Comparison of ENCODE assay signal across 8 mouse cellular contexts in genomic region chr12:26404781-26405702, GRCm38 (mm10). TPM values are rescaled to one million over a fixed set of nuclear protein-coding genes. Genes with fewer than 3 reads are reported as not detected.
DNase-seq lines count a peak whose midpoint lies in the region; ATAC-seq and TF ChIP-seq lines count a peak whose summit lies in the region.
"Had no signal": no experiment of that assay in that cellular context is flagged by ENCODE, and none has a peak within 500 bp of the region (broad histone marks: within the 10 kb centered on the region; RNA-seq: fewer than 3 reads in every experiment).

No protein-coding gene starts in this region.

- no peak for DNase-seq in neural tube, embryonic 10.5 days (ENCODE audit: extremely low spot score, low spot score)
- peak; percentile 53 to 59 for DNase-seq in cerebellum, adult 18-20 months
- DNase-seq in gonadal fat pad, adult 2 months (ENCODE audit: low read depth) = peak; percentile 10
- DNase-seq in kidney, postnatal 10 days = peak; percentile 43
- no peak for DNase-seq in midbrain, postnatal 0 days (ENCODE audit: low spot score)
- DNase-seq: liver, embryonic 13.5 days had no signal

- H3K27me3 ChIP-seq in neural tube, embryonic 13.5 days = no peaks in the 10 kb centered on the region
- H3K27me3 ChIP-seq in midbrain, postnatal 0 days (ENCODE audit: insufficient read depth, low read length) = no peaks in the 10 kb centered on the region
- H3K27me3 ChIP-seq: liver, embryonic 13.5 days had no signal

- TF ChIP-seq CTCF in midbrain, postnatal 0 days (IDR thresholded peaks at IDR 0.05) = no peak

- WGBS in neural tube, embryonic 13.5 days = 89% methylated on average over 11 of the region's 11 CpGs
- WGBS in midbrain, postnatal 0 days = 77% methylated on average over 11 of the region's 11 CpGs

- no peaks in the 10 kb centered on the region for H3K9me3 ChIP-seq in neural tube, embryonic 13.5 days
- no peaks in the 10 kb centered on the region for H3K9me3 ChIP-seq in midbrain, postnatal 0 days (ENCODE audit: low read length)
- H3K9me3 ChIP-seq: liver, embryonic 13.5 days had no signal

- 0 out of 2 replicates have a peak overlapping the region, but pooled peaks have one; percentile 18 for H3K27ac ChIP-seq in neural tube, embryonic 13.5 days (replicated peaks)
- H3K27ac ChIP-seq in midbrain, postnatal 0 days (ENCODE audit: low read depth, low read length) = peak overlapping the region; percentile 59
- H3K27ac ChIP-seq: liver, embryonic 13.5 days had no signal

- H3K4me3 ChIP-seq in neural tube, embryonic 13.5 days = no peak overlapping the region
- no peak overlapping the region for H3K4me3 ChIP-seq in midbrain, postnatal 0 days (ENCODE audit: low read depth, low read length)
- H3K4me3 ChIP-seq: liver, embryonic 13.5 days had no signal

- peaks cover 23% of the 10 kb centered on the region for H3K36me3 ChIP-seq in neural tube, embryonic 13.5 days
- peaks cover 4% of the 10 kb centered on the region; the same call in 1 of the 2 replicates for H3K36me3 ChIP-seq in midbrain, postnatal 0 days (ENCODE audit: insufficient read depth, low read length)
- H3K36me3 ChIP-seq: liver, embryonic 13.5 days had no signal

- peaks cover 46% of the 10 kb centered on the region for H3K4me1 ChIP-seq in neural tube, embryonic 13.5 days (replicated peaks)
- H3K4me1 ChIP-seq in midbrain, postnatal 0 days (ENCODE audit: insufficient read depth, low read length) = no peaks in the 10 kb centered on the region

- H3K9ac ChIP-seq in neural tube, embryonic 13.5 days = no peak overlapping the region
- no peak overlapping the region for H3K9ac ChIP-seq in midbrain, postnatal 0 days (replicated peaks; ENCODE audit: low read length, poor library complexity, severe bottlenecking)
- H3K9ac ChIP-seq: liver, embryonic 13.5 days had no signal

- ATAC-seq in neural tube, embryonic 13.5 days (ENCODE audit: low read depth) = no peak
- ATAC-seq in midbrain, postnatal 0 days (ENCODE audit: low FRiP score) = no peak
- no peak for ATAC-seq in CD4-positive, CD25-positive, alpha-beta regulatory T cell, adult 4 months

- H3K4me2 ChIP-seq in neural tube, embryonic 13.5 days = no peak overlapping the region
- no peak overlapping the region for H3K4me2 ChIP-seq in midbrain, postnatal 0 days (ENCODE audit: low read depth, low read length, poor library complexity, severe bottlenecking)
- H3K4me2 ChIP-seq: liver, embryonic 13.5 days had no signal

RNA-seq across cellular contexts. Expression of gene Rnf144a, which starts 10.0 kb away (rescaled TPM):
- 27.0 and 27.4 TPM in 2 replicates for polyA plus RNA-seq in neural tube, embryonic 13.5 days (2015; fragmentation: Nextera tagmentation; extraction: Ambion mirVana)
- 11.3 and 16.4 TPM in 2 replicates for polyA plus RNA-seq in gonadal fat pad, adult 2 months (2012; rRNA removed)
- total RNA-seq in midbrain, postnatal 0 days (2014; rRNA removed) = 32.0 TPM in 2 replicates
- polyA plus RNA-seq in midbrain, postnatal 0 days (2015; fragmentation: Nextera tagmentation; extraction: Ambion mirVana) = 20.3 and 22.0 TPM in 2 replicates
- 1 to 10 TPM; 4.9 to 6.5 TPM for polyA plus RNA-seq in CD4-positive, CD25-positive, alpha-beta regulatory T cell, adult 4 months (2017; shearing (Covaris generic))

RNA-seq across cellular contexts. Expression of gene Rsad2, which starts 51.2 kb away (rescaled TPM):
- 0.40 and 0.89 TPM in 2 replicates for polyA plus RNA-seq in neural tube, embryonic 13.5 days (2015; fragmentation: Nextera tagmentation; extraction: Ambion mirVana)
- 1.8 and 2.8 TPM in 2 replicates for polyA plus RNA-seq in gonadal fat pad, adult 2 months (2012; rRNA removed)
- total RNA-seq in midbrain, postnatal 0 days (2014; rRNA removed) = 1.1 and 1.3 TPM in 2 replicates
- polyA plus RNA-seq in midbrain, postnatal 0 days (2015; fragmentation: Nextera tagmentation; extraction: Ambion mirVana) = 0.95 and 0.98 TPM in 2 replicates
- polyA plus RNA-seq in CD4-positive, CD25-positive, alpha-beta regulatory T cell, adult 4 months (2017; shearing (Covaris generic)) = 1 to 10 TPM; 3.9 to 5.8 TPM

Comparison
In these comparisons a context has a peak if more than half of its experiments do, and no peak if none do; other contexts are left out.
1. DNase-seq: peak in cerebellum, adult 18-20 months (2 of 2), gonadal fat pad, adult 2 months (single experiment) and kidney, postnatal 10 days (single experiment); none in neural tube, embryonic 10.5 days (single experiment) and midbrain, postnatal 0 days (single experiment).